Mouse (Mus musculus) adrenal gland (tissue): ENCODE data around the gene Gsk3b.

Experiments used
- intact Hi-C: fragments of 180-260 bp; cut with DNase I; formaldehyde crosslinking; loops from one replicate; pipeline ENCODE4 v1.15.1; 2025

Gsk3b gene

DNA sequence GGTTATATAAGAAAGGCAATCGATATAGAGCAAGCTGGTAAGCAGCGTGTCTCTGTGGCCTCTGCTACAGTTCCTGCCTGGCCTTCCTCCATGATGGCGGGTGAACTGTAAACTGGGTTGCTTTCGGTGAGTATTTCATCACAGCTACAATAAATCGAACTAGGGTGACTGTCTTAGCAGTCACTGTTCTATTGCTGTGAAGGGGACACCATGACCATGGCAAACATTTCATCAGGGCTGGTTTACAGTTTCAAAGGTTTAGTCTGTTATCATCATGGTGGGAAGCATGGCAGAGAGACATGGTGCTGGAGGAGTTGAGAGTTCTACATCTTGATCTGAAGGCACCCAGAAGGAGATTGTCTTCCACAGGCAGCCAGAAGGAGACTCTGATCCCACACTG is 191.0 kb downstream of the Gsk3b start:
- intact Hi-C loops = no loop called here

DNA sequence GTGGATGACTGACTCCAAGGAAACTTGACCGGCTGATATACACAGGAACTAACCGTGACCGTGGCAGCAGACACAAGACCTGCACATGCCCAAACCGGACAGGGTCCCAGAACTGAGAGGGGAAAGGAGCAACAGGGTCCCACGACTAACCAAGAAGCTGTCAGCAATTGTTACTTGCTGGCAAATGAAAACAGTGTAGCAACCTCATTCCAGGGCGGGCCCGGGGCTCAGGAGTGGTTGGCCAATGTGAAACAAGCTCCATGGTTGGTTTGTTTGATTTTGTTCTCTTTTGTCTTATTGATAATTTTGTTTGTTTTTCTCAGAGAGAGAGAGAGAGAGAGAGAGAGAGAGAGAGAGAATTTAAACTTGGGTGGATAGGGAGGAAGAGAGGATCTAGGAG is 192.2 kb downstream of the Gsk3b start:
- intact Hi-C loops = no loop called here

DNA sequence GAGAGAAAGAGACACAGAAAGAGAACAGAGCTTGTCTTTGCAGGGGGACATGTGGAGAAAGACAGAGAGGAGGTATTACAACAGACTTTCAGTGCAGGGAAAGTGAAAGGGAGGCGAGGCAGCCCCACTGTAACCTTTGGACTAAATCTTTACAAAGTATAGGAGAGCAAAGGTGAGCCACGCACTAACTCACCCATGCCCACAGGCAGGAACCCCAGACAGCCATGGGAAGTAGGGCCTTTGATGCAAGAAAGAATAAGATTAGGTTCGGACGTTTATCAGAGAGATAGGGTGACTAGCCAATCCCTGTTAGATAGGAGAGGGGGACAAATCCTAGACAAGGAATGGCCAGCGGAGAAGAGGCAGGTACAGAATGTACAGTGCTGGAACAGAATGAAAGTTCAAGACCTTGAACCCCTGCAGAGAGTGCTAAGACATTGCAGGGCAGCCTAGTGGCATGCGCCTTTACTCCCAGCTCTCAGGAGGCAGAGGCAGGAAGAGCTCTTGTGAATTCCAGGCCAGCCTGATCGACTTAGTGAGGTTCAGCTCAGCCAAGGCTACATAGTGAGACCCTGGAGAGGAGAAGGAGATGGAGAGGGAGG is 193.9 kb downstream of the Gsk3b start:
- intact Hi-C loops = no loop called here

DNA sequence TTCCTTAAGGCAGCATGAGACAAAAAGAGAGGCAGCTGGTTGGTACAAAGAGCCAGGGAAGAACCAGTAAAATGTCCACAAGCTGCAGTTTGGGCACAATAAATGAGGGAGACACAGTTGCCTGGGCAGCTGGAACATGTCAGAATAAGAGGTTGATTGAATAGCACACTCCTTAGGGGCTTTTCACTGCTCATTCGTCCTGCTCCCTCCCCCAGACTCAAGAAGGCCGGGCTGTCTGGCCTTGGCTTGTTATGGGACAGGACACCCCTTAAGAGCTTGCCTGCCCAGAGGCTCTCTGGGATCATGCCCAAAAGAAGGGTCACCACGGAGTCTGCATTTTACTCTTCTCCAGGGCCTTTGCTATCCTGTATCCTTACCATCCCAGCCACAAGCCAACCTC is 194.5 kb downstream of the Gsk3b start:
- intact Hi-C loops = no loop called here

DNA sequence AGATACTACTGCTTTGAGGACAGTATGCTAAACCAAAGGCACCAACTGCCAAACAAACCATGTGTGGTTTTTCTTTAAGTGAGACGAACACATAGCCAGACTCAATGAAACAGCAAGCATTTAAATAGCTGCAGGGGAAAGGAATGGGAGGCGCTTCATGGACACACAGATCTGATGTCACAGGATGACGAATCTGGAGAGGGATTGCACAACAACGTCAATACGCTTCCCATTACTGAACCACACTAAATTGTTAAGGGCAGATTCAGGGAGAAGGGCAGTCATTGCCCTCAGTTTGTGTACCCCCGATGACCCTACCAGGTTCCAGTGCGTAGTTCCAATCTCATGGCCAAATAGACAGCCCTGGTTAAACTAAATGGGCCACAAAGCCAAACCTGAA is 197.0 kb downstream of the Gsk3b start:
- intact Hi-C loops = no loop called here

DNA sequence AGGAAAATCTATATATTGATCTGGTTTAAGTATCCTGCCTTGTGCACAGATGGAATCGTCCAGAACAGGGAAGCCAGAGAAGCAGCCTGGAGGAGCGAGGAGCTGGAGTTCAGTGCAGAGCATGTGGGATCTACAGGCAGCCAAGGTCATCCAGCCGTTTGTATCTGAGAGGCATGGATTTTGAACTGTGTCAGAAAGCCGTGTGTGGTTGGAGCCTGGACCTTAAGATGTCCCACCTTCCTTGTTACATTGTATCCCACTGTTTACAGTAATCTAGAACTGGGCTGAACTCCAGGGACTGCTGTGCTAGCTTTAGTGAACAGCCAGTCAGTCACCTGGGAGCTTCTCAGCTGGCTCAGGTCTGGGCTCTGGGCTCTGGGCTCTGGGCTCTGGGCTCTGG is 197.7 kb downstream of the Gsk3b start:
- intact Hi-C loops = no loop called here

DNA sequence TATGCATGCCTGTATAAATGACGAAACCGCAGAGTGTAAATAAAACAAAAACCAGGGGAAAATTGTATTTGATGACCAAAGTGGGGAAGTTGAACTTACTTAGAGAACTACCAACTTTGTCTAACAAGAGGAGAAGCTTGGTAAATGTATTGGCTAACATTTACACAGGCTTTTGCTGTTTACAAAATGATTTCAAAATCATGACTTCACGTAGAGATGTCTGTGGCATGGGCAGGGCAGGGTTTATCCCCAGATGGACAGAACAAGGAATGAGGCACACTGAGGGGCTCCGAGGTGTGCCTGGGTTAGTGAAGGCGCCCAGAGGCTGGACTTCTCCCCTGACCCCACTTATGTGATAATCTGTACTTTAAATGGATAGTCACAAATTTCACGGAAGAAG is 198.6 kb downstream of the Gsk3b start:
- intact Hi-C loops = no loop called here

DNA sequence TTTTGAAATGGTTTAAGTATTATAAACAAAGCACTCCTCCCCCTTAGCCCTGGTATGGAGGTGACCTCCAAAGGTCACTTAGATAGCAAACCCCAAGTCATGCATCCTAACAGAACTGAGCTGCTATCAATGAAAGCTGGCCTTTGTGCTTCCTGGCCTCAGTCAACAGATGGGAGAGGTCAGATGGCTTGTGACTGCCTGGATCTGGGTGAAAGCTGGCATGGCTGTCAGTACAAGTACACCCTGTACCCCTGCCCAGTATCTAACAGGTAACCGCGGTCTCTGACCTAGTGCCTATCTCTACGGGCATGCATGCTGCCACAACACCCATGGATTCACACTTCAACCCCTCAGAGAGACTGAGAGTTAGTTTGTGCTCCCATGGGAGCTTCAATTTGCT is 199.0 kb downstream of the Gsk3b start:
- intact Hi-C loops = no loop called here

DNA sequence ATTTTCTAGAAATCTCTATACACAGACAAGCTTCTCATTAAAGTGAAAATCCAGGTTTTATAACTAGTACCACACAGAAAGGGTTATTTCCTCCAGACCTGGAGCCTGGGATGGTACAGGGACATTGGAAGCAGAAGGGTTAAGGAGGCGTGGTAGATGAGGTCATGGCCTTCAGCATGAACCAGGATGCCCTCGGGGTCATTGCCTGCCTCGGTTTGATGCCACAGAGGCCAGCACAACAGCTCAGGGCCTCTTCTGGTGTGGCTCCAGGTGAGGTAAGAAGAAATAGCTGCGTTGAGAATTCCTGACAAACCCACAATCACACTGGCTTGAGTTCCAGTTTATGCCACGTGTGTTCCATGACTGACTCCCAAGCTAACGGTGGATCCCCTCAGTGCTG is 200.1 kb downstream of the Gsk3b start:
- intact Hi-C loops = no loop called here

DNA sequence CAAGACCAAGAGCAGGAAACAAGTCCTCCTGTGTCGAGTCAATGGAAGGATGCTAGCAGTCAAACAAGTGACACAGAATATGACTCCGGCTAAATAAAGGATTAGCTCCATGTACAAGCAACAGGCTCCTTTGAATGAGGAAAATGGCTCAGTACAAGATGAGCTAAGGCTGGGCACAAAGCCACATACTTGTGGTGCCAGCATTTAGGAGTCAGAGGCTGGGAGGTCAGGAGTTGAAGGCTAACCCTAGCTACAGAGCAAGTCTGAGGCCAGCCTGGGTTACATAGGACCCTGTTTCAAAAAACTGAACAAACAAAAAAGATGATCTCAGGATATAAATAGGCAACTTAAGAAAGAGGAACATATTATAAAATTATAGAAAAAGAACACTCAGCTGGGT is 201.3 kb downstream of the Gsk3b start:
- intact Hi-C loops = no loop called here

DNA sequence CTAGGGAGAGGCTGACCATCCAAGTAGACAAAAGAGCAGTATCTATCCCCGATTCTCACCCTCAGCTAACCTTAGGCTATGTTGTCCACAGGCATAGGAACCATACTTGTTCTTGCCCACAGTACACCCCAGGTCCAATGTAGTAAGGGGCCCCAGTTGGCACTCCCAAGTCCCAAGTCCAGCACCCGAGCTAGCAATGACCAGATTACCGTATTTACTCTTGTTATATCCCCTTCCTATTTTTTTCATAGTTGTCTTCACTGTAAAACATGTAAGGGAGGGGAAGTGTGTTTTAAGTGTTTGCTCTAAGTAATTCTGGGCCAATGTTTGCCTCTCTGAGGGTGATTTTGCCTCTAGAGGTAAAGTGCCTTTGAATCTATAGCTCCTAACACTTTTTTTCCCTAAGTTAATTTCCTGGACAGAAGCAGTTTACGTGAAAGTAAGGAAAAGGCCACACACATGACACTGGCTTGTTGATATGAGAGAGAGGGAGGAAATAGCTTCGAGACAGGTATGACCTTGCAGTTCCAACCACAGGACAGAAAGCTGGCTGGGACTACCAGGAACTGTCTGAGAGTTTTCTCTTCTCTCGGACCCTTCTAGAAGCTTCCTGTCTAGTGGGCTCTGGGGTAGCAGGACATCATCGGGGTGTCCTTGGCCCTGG is 206.0 kb downstream of the Gsk3b start, which contains the start of gene Nr1i2:
Nr1i2 (minus strand) TSS at position 140 of the 664 bp plus-strand sequence.
- intact Hi-C loops = no loop called here

DNA sequence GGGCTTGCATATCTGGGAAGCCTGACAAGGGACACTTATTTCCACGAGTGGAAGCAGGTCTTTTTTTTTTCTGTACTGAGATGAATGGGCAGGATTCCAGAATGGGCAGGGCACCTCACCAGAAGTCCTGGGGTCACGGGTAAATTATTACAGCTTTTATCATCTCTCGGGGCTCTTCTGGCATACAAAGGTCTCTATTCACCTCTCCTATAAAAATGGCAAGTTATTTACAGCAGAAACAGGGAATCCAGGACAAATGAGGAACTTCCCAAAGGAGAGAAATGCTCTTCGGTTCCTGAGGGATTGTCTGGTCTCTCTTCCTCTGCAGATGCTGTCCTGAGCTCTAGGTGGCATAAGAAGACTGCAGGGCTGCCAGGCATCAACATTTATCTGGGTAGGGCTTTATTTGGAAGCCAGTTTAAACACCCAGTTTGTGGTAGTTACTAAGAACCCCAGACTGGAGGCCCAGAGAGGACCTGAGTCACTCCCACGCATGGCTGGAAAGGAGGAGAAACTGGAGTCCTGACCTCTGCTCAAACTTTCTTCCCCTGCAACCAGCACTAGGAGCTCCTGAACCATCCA is 206.6 kb downstream of the Gsk3b start:
- intact Hi-C loops = no loop called here
